Mouse (Mus musculus): ENCODE measurements around the gene Zfp39. TPM values are rescaled to one million over a fixed set of nuclear protein-coding genes. Genes with fewer than 3 reads are reported as not detected.
A peak's percentile ranks its signal among the peaks of the same experiment; 100 is the strongest.
"Not testable (repeated sequence)": the region's sequence is repeated elsewhere in the genome, so short reads cannot be mapped to it uniquely, and the experiment has no call there.

Gene Zfp39
- total RNA-seq, 2 experiments from 2014 or later = 2.6 to 2.7 TPM

GRCm38 (mm10) chr11:58922420-58922819, 18.4 kb upstream of the Zfp39 start:
- DNase-seq = no peak

- no peak for DNase-seq
Measured at GRCm38 (mm10) chr11:58918759-58919158, 14.7 kb upstream of the Zfp39 start.

GRCm38 (mm10) chr11:58917745-58918366, 13.8 kb upstream of the Zfp39 start, which contains the start of gene Btnl10:
Btnl10 (plus strand) TSS chr11:58917908.
- no peak for DNase-seq

GRCm38 (mm10) chr11:58916879-58917744, 13.1 kb upstream of the Zfp39 start:
- DNase-seq = peak; percentile 27 to 49

- DNase-seq = peak in 1 of 2 experiments; percentile 60
Measured at GRCm38 (mm10) chr11:58914461-58915028, 10.5 kb upstream of the Zfp39 start.

- no peak for DNase-seq
Measured at GRCm38 (mm10) chr11:58913776-58914175, 9.8 kb upstream of the Zfp39 start.

GRCm38 (mm10) chr11:58904838-58905237, 813 bp upstream of the Zfp39 start:
- DNase-seq = peak in 1 of 2 experiments; percentile 19

GRCm38 (mm10) chr11:58904410-58904718, 339 bp upstream of the Zfp39 start:
- no peak for DNase-seq

GRCm38 (mm10) chr11:58901080-58901479, 2.9 kb downstream of the Zfp39 start:
- DNase-seq = no peak

- DNase-seq = no peak
Measured at GRCm38 (mm10) chr11:58897485-58897884, 6.5 kb downstream of the Zfp39 start.

GRCm38 (mm10) chr11:58894456-58894855, 9.6 kb downstream of the Zfp39 start:
- DNase-seq = no peak

- DNase-seq = no peak
Measured at GRCm38 (mm10) chr11:58890511-58890910, 13.5 kb downstream of the Zfp39 start.

GRCm38 (mm10) chr11:58883756-58884155, 20.3 kb downstream of the Zfp39 start:
- DNase-seq = no peak

GRCm38 (mm10) chr11:58870961-58871360, 33.1 kb downstream of the Zfp39 start:
- DNase-seq = peak in 1 of 2 experiments; percentile 13

GRCm38 (mm10) chr11:58867954-58868330, 36.1 kb downstream of the Zfp39 start:
- no peak for DNase-seq

GRCm38 (mm10) chr11:58867039-58867953, 36.7 kb downstream of the Zfp39 start, which contains the start of gene 2810021J22Rik:
2810021J22Rik (plus strand) TSS chr11:58867216.
- DNase-seq = peak; percentile 80 to 84

- DNase-seq = no peak
Measured at GRCm38 (mm10) chr11:58860744-58861143, 43.3 kb downstream of the Zfp39 start.

GRCm38 (mm10) chr11:58849731-58850130, 54.3 kb downstream of the Zfp39 start:
- DNase-seq = no peak

- no peak for DNase-seq
Measured at GRCm38 (mm10) chr11:58847636-58848035, 56.4 kb downstream of the Zfp39 start.

- peak; percentile 97 for DNase-seq
Measured at GRCm38 (mm10) chr11:58846919-58847461, 57.0 kb downstream of the Zfp39 start, which contains the start of gene Gm12258. Gm12258 (plus strand) TSS chr11:58847158.

GRCm38 (mm10) chr11:58838951-58839350, 65.1 kb downstream of the Zfp39 start, which contains the start of gene Olfr311:
Olfr311 (plus strand) TSS chr11:58839251.
- not testable (repeated sequence) for DNase-seq
